Mouse (Mus musculus) left cerebral cortex, adult 18-20 months (tissue): ENCODE measurements at regions not wholly inside any gene's neighbourhood (a gene's known extent, or its start where the extent isn't known, plus 50 kb on each side); places are given as distances from the start of the nearest gene placed in this dataset.

ENCODE experiments used
- DNase-seq, 2 experiments: peaks; one replicate each; pipeline ENCODE4 v3.0.0; 2021 to 2022; ENCODE audit warnings: low spot score in 2 of 2, mixed read lengths in 1 of 2

DNA sequence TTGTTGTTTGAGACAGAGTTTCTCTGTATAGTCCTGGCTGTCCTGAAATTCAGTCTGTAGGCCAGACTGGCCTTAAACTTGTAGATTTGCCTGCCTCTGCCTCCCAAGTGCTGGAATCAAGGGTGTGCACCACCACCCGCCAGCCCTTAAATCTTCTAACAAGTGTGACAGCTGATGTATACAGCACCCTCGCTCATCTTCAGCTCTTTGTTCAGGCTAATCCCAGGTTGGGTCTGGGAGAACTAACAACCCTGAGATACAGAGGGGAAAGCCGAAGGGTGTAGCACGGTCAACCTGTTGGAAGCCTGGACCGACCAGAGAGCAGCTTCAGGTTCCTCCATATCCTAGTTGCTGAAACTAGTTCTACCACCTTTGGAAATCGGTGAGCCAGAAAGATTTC is 99.0 kb downstream of the Tmem30b start:
- DNase-seq, result no peak

DNA sequence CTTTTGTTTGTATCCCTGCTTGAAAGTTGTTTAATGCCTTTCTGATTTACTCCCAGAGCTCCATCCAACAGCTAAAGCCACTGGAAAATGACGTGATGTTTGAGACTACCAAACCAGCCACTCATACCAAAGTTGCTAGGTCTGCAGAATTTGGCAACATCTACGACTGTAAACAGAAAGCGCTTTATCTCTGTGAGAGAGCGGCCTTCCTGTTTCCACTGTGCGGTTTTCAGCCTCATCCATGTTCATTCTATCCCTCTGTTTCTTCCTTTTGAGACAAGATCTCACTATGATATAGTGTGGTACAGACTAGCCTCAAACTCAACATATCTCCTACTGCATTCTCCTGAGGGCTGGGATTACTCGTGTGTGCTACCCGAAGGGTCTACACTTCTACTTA is 100.0 kb downstream of the Tmem30b start:
- no peak for DNase-seq

DNA sequence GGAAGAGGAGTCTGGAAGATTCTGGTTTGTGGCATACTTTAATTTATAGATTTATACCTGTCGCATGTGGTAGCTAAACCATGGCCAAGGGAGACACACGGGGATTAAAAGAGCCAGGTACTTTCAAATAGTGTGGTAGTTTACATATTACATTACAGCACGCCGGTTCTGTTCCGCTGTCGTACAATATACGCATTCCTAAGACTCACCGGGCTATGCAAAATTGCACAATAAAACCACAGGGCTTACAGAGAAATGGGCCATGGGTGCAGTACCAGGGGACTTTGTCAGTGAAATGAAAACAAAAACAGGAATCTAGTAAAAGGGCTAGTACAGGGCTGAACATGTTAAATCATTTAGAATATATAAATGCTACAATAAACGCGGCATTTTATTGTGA is 100.6 kb downstream of the Tmem30b start:
- DNase-seq, result no peak

DNA sequence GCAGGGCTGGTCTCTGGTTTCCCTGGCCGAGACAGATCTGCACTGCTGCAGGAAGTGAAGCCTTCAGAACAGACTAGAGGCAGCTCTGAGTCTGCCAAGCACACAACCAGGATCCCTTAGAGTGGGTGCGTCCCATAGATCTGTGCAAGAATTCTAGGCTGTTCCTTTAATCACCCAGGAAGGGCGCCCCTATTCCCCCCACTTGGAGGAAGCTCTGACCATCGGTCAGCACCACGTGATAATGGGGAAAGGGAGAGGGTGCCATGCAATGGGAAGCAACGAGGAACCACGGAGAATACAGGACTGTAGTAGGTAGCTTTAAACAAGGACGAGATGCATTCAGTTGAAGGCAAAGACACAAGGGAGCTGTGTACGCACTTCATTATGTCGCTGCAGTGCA is 101.1 kb downstream of the Tmem30b start:
- no peak for DNase-seq

DNA sequence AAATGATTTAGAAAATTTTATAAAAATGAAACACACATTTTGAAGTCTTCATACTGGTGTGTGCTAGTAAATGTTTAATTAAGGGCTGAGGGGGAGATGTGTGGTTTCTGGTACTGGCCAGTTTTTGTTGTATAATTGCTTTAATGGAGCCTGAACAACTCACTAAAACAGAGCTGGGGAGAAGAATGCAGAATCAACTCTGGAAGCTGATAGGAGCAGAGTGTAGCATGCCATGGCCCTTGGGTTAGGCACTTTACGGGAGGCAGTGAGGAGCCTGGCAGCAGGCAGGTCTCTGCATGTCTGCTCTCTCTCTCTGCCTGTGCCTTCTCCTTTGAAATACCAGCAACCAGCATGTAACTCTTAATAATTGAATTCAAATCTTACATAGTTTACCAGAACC is 104.9 kb downstream of the Tmem30b start:
- DNase-seq, result no peak

DNA sequence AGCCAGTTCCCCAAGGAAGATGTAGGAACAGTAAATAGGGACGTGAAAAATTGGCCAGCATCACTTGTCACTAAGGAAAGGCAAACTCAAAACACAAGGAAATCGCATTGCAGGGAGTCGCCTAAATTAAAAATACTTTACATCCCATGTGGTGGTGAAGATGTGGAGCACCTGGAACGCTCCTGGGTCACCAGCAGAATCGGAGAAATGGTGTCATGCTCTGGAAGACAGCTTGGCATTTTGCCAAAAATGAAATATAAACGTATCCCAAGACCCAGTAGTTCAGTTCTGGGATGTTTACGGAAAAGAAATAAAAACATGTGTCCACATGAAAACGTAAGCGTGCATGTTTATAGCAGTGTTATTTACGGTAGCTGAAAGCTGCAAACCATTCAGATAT is 111.5 kb downstream of the Tmem30b start:
- DNase-seq, result no peak

DNA sequence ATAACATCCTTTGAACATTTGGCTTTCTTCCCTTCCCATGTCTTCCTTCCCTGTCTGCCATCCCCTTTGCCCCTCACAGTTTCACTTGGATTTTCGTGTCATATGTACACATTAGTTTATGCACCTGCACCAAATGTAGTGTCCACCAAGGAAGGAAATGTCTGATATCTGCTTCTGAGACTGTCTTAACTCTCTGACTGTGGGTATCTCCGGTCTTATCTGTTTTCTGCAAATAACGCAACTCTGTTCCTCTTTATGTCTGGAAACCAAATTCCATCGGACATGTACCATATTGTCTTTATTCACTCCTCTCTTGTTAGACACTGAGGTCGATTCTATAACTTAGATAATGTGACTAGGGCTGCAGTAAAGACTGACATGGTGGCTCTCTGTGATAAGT is 113.6 kb downstream of the Tmem30b start:
- no peak for DNase-seq

DNA sequence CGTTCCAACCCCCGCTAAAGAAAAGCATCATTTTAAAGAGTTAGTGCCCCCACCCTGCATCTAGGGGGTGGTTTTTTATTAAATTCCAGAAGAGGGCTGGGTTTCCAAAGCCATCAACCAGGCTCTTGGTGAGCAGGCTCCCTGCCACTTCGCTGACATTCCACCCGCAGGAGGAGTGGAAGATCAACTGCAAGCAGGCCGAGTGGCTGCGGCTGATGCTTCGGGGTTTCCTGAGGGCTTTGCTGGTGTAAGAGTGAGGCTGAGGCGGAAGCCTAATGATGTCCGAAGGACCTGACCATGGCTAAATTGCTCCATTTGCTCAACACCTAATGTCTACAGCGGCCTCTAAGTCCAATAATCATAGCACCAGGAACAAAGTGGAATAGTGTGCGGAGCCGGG is 118.0 kb downstream of the Tmem30b start:
- DNase-seq, result no peak

DNA sequence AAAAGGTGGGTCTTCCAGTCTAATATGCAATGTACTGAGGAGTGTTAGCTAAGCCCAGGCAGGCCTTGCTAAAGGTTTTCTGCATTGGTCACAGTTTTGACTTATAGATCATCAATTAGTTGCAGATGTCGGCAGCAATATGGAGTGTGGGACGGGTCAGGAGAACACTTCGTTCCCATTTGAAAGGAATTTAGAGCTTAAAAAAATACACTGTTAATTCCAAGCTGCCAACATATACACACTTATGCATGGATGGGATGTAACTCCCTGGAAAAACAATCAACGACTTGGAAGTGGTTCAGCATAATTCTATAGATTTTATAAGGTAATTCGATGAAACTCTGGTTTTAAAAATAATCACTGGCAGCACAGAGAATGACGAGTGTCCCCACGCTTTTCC is 121.4 kb downstream of the Tmem30b start:
- DNase-seq, result no peak

DNA sequence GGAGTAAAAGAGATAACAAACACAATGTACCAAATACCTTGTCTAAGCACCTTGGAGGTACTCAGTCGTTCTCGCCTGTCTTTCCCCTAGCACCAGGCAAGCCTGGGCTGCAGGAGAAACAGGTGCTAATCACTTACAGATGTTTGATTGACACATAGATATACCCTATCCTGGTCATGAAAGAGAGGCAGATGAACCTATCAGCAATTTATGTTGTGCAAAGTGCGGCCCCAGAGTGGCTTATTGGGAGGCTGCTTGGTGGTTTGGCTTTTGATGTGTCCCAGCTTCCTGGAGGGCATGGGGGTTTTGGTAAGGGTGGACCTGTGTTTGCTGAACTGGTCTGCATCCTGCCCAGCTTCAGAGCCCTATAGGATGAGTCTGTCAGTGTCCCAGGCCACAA is 129.1 kb downstream of the Tmem30b start:
- no peak for DNase-seq

DNA sequence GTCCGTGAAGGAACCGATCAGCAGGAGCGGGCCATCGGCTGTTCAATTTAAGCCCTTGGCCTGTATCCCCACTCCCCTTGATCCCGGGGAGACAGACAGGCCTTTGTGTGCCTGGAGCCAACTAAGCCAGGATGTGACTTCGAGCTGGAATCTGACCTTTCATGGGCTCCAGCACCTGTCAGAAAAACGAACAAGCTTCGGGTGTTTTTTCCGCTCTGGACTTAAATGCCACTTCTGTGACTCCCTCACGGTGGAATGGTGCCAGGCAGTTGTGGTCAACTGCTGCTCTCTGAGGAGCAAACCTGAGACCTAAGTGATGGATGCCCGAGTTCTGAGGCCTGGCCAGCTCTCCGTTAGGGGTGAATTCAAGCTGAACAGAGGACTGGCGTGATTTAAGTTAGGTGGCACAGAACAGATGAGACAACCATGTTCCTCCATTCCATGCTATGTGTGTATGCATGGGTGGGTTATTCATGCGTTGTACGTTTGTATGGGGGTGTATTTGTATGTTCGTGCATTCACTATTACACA is 129.8 kb downstream of the Tmem30b start:
- DNase-seq, result no peak

DNA sequence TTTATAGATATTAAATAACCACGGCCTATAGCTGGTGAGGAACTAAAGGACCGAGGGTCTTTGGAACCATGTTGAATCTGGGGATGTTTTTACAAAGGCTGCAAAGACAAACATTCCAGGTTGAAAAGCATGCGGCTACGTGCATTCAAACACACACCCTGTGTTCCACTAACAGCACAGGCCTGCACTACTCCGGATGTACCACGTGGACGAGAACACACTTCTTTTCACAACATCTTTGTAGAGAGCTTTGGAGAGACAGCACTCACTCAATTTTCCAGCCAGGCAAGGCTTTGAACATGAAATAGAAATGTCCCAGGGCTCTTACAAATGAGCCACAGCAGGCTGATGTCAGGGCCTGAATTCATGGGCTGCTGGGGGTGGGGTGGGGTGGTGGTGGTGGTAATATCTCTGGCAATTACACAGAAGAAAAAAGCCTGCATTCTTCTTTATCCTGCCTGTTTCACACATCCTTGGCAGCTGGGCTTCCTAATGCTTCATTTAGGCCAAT is 129.3 kb downstream of the Slc38a6 start:
- DNase-seq, result no peak

DNA sequence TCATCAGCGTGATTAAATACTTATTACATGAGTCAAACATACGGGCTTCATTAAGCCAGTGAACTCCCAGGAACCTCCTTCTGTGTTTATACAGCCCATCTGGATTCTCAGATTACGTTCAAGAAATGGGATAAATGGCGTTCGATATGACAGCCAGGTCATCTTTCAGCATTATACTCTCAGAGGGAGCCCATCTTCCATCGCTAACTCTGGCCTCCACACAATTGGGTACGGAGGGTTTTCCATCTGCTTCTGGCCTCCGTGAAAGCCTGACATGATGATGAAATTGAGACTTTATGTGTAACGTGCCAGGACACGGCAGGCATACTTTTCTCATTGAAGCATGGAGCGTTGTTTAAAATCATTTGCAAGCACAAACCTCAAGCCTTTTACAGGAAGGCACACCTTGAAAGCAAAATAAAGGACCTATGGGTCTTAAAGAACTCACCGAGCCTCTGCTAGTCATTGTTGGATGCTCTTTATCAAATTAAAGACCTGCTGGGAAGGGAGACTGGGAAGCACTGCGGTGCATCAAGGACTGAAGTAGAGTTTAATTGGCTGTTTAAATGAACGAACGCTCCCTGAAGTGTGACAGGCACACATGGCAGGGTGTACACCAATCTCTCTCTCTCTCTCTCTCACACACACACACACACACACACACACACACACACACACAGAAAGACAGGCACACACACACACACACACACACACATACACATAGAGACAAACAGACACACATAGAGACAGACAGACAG is 127.0 kb downstream of the Slc38a6 start:
- DNase-seq, result no peak

DNA sequence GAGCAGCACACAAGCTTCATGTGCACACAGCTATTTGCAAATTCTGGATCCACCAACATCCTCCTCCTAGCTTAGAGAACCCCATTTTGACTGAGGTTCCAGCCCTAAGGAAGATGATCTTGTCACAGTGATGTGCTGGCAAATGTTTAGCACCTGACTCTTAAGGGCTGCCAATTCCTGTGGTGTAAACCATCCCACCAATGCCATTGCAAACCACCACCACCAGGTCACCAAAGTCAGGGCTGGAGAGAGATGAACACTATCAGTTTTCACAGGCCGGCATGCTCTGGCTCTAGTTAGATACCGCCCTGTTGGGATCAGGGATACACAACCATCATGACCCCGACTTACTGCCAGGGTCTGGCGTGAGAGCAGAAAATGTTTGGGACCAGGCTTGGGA is 125.9 kb downstream of the Slc38a6 start:
- DNase-seq, result no peak

DNA sequence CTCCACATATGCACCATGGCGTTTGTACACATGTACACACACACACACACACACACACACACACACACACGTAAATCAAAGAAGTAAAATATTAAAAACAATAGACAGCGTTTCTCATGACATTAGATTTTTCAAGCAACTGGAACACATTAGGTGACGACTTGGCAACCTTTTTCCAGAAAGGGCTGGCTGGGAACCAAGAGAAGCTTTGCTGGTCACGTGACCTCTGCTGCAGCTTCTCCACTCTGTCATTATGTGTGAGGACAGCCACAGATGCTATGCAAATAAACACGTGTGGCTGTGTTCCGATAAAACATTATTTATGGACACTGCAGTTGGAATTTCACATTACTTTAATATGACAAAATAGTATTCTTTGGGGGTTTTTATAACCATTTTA is 124.3 kb downstream of the Slc38a6 start:
- DNase-seq, result no peak

DNA sequence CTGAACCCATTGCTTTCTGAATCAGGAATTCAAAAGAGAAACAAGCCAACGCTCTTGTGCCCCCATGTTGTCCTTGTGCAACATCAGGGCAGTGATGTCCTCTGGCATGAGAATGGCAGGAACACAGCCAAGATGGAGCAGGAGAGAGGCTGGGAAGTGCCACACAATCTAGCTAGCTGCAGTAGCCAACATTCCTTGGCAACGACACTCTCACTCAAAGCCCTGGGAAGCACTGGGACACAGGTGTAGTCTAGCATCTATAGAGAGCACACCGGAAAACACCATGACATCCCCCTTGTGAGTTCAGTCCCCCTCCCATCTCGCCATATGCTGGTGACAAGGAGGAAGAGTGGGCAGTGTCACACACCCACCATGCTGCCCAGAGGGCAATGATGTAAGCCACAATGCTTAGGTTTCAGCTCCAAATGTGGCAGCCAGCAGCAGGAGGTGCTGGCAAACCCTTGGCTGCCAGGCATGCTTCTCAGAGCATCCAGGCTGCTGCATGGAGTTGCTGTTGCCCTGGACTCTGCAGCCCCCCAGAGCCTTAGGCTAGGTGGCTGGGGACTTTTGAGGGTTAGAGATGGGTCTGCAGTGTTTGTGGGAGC is 123.0 kb downstream of the Slc38a6 start:
- DNase-seq, result no peak

DNA sequence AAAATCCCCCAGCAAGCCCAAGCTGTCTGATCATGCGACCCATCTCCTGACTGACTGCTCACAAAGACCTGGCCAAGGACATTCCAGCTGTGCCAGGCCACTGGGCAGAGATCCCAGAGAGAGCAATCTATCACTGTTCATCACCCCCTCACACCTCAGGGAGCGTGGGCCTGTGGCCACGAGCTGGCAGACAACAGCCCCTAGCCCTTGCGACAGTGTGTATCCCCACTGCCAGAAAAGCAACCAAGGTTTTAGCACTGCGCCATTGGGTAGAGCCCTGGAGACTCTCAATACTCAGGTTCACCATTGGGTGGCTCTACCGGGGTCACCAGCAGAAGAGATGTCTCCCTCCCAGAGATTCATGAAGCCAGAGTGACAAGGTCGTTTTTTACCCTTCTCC is 122.0 kb downstream of the Slc38a6 start:
- no peak for DNase-seq

DNA sequence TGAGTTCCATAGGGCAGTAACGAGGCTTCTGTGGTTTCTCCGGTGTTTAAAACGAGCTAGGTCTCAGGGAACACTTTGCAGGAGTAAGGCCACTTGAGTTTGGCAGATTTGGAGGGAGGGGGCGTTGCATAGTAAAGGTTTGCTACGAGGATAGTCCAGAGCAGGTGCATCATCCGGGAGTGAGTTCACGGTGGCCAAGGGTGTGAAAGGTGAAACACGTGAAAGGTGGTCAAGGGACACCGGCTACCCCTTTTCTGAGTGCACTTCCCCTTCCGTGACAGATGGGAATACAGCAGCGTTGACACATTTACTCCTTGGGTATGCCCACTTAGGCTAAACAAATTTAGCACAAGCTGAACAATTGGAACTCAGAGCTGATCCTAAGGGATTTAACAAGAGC is 121.6 kb downstream of the Slc38a6 start:
- no peak for DNase-seq

DNA sequence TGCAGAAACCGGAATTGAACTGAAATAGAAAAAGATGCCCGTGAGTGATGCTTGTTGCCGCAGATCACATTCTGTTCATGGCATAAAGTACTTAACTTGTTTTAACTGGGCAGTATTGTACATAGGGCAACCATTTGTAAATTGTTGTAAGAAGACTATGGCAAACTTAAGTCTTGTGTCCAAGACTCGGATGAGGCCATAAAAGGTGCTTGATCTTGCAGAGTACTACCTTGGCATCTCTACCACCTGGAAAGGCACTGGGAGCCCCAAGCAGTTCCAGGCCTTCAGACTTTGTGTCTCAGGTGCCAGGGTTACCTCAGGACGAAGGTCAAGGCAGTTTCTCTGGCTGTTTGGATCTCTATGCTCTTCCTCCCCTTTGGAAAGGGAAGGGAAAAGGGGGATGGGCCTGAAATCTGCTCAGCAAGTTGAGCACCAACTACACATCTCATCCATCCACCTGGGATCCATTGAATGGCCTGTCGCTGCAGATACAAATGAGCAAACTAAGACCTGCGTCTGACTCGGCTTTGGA is 120.0 kb downstream of the Slc38a6 start:
- DNase-seq, result no peak

DNA sequence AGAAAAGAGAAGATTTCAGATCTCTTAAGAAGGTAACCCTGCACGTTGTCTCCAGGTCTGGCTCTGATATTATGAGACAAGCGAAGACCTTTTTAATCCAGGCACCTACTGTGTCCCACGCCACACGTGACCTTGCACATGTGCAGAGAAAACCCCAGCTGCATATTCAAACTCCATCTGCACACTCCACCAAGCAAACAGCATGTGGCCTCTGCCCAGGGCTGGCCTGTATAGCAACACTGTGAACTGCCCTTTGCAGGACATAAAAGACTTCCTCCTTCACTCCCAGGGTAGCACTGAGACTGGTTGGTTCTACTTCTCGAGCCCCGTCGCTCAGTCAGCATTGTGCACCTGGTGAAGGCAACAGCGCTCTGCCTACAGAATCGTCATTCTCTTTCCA is 119.0 kb downstream of the Slc38a6 start:
- DNase-seq, result no peak

DNA sequence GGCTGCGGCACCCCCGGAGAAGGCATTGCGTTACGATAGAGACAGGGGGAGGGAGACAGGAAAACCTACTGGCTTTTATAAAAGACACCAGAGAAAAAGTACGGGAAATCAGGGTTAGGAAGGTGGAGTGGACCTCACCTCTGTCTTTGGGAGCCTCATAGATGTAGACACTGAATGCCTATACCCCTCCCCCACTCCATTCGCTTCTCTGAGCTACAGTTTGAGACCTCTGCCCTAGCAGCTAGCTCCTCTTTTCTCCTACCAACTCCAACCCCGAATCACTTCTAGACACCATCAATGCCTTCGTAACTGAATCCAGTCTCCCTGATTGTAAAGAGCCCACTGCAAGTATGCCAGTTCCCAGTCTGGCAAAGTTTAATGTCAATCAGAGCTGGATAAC is 118.5 kb downstream of the Slc38a6 start:
- DNase-seq, result no peak

DNA sequence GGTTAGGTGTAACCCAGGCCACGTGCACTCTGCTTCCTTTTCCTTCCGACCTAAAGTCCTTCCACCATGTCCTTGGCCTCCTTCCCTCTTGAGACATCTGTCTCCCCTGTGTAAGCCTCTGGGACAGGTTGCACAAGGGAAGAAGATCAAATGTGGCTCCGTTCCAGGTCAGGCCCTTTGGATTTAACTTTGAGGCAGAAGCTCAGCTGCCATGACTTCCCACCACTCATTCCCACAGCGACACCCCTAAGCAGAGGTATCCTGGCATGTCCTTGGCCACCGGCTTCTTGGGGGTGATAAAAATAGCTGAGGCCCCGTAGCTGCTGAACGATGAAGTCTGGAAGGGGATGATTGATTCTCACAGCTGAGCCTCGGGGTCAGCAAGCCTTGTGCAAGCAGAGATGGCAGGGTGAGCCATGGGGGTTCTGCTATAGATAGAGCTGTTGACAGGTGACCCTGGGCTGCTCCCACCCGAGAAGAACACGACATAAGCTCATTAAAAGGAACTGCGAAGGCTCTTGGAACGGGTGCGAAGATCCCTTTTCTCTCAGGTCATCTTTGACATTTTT is 117.4 kb downstream of the Slc38a6 start:
- no peak for DNase-seq
